Mouse (Mus musculus): ENCODE results near the gene Ehhadh.

GRCm38 (mm10) chr16:21742191-21742870 lies 45.3 kb downstream of the Ehhadh start:
- TF ChIP-seq CTCF (IDR thresholded peaks at IDR 0.05; ENCODE audit: borderline replicate concordance, insufficient read depth, low read depth, low read length), result no peak
- TF ChIP-seq POLR2A (IDR thresholded peaks at IDR 0.05; ENCODE audit: borderline replicate concordance, insufficient read depth, low read length), result no peak
